Mouse (Mus musculus): ENCODE results near the gene Krtap1-3.

The Krtap1-3 gene

DNA sequence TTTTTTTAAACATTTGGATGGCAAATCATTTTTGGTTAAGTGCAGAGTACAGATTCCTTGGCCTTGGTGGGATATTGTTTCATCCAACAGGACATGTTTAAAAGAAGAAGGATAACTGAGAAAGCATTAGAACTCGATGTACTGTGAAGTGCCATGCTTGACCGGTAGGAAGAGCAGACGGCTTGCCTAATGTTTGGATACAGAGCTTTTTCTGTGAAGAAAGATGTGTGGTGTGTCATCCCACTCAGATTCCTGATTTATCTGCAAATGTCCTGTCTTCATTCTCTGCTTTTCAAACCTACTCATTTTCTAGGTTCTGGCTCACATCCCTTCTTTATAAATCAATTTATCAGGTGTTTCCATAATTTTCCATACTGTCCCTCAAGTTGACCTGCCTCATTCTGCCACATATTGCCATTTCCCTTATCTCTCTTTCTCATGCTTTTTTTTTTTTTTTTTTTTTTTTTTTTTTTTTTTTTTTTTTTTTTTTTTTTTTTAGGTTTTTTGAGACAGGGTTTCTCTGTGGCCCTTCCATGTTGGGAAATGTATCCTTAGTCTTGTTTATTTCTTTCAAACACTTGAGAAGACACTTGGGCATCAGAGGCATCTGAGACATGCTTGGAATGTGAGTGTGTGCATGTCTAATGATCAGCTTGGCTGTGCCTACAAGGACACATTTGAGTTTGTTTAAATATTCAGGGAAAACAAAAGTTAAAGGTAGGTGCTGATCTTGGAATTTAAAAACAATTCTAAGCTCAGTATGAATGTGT lies 33.0 kb downstream of the Krtap1-3 start:
- no peak for DNase-seq (ENCODE audit: low spot score in 2 of 2)

DNA sequence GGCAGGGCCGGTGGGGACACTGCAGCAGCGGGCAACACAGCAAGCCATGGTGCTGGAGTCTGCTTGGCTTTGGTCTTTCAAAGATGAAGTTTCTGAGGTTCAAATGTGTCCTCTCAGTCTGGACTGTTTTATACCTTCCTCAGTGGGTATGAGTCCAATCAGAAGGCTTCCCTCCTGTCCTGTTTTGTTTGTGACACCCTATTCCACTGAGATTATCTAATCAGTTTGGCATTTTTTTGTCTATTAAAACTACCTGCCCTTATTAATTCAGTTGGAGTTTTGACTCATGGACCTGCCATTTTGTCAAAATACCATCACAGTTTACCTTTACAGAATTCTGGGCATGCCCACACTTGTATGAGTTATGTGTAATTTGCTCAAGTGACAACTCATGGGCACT lies 34.4 kb downstream of the Krtap1-3 start, which contains the start of gene Krtap3-2:
Gene Krtap3-2, minus strand, starts transcription at position 101 of the 400 bp plus-strand sequence.
- DNase-seq (ENCODE audit: low spot score in 2 of 2), result no peak

- DNase-seq (ENCODE audit: low spot score in 2 of 2), result no peak
Observed at GRCm38 (mm10) chr11:99556195-99556594, 34.9 kb downstream of the Krtap1-3 start.

GRCm38 (mm10) chr11:99550765-99551164 lies 40.4 kb downstream of the Krtap1-3 start, which contains the start of gene Krtap3-3:
Krtap3-3 (minus strand) TSS chr11:99550865.
- DNase-seq (ENCODE audit: low spot score in 2 of 2), result no peak

GRCm38 (mm10) chr11:99547892-99548291 lies 43.2 kb downstream of the Krtap1-3 start:
- DNase-seq (ENCODE audit: low spot score in 2 of 2), result no peak
